Mouse (Mus musculus): ENCODE measurements around the gene Gm49398. TPM values are rescaled to one million over a fixed set of nuclear protein-coding genes. Genes with fewer than 3 reads are reported as not detected.

Gm49398 gene
- not detected in 2 replicates for polyA plus RNA-seq (2012)

GRCm38 (mm10) chr13:61288739-61289138 lies at the start of gene Gm49398:
Gene Gm49398 (minus strand): TSS chr13:61288839.
- Histone ChIP-seq H3K9me3 (ENCODE audit: control insufficient read depth, low read length) (peaks cover 2% of the 10 kb centered on the region; the same call in 1 of the 2 replicates), H3K27me3 (ENCODE audit: control insufficient read depth) (no peaks in the 10 kb centered on the region), H3K4me3 (replicated peaks) (no peak within 1 kb of the TSS), H3K36me3 (ENCODE audit: control insufficient read depth) (no peaks in the 10 kb centered on the region), H3K4me1 (ENCODE audit: control insufficient read depth) (no peaks in the 10 kb centered on the region)
- TF ChIP-seq TAL1 (IDR thresholded peaks at IDR 0.05; ENCODE audit: low read length) (no peak), GATA1 (IDR thresholded peaks at IDR 0.05; ENCODE audit: low read length) (no peak)

DNA sequence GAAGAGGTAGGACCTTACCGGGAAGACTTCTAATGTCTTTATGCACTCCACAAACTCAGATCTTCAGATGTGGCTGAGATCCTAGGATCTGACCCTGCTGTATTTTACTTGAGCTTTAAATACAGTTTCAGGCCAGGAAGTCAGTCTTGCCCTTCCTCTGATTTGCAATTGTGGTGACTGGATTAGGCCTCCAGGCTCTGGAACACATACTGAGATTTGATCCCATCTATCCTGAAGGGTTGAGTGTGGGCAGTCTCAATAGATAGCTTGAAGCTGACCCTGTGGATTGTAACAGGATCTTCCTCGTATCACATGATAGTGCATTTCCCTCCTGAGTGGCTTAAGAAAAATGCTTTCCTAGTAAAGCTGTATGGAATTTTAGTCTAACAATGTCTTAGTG lies 33.4 kb downstream of the Gm49398 start, which contains the start of gene Cts8:
TSS of gene Cts8 (minus strand) at position 101 of the 400 bp plus-strand sequence.
- H3K27me3 ChIP-seq (ENCODE audit: control insufficient read depth), result no peaks in the 10 kb centered on the region
- TF ChIP-seq GATA1 (IDR thresholded peaks at IDR 0.05; ENCODE audit: low read length) (no peak), TAL1 (IDR thresholded peaks at IDR 0.05; ENCODE audit: low read length) (no peak)
- no peaks in the 10 kb centered on the region for H3K4me1 ChIP-seq (ENCODE audit: control insufficient read depth)
- H3K4me3 ChIP-seq (replicated peaks), result no peak within 1 kb of the TSS
- H3K36me3 ChIP-seq (ENCODE audit: control insufficient read depth), result no peaks in the 10 kb centered on the region
- H3K9me3 ChIP-seq (ENCODE audit: control insufficient read depth, low read length), result peaks cover 14% of the 10 kb centered on the region

GRCm38 (mm10) chr13:61241076-61241947 lies 47.3 kb downstream of the Gm49398 start:
- no peaks in the 10 kb centered on the region for H3K27me3 ChIP-seq (ENCODE audit: control insufficient read depth)
- H3K4me3 ChIP-seq (replicated peaks), result no peak overlapping the region
- no peaks in the 10 kb centered on the region for H3K36me3 ChIP-seq (ENCODE audit: control insufficient read depth)
- no peaks in the 10 kb centered on the region for H3K4me1 ChIP-seq (ENCODE audit: control insufficient read depth)
- TF ChIP-seq TAL1 (IDR thresholded peaks at IDR 0.05; ENCODE audit: low read length) (no peak), GATA1 (IDR thresholded peaks at IDR 0.05; ENCODE audit: low read length) (no peak)
- no peaks in the 10 kb centered on the region for H3K9me3 ChIP-seq (ENCODE audit: control insufficient read depth, low read length)

- Histone ChIP-seq H3K36me3 (ENCODE audit: control insufficient read depth) (no peaks in the 10 kb centered on the region), H3K9me3 (ENCODE audit: control insufficient read depth, low read length) (peaks cover 5% of the 10 kb centered on the region; the same call in 1 of the 2 replicates), H3K4me3 (replicated peaks) (no peak within 1 kb of the TSS), H3K4me1 (ENCODE audit: control insufficient read depth) (no peaks in the 10 kb centered on the region), H3K27me3 (ENCODE audit: control insufficient read depth) (no peaks in the 10 kb centered on the region)
- TF ChIP-seq TAL1 (IDR thresholded peaks at IDR 0.05; ENCODE audit: low read length) (no peak), GATA1 (IDR thresholded peaks at IDR 0.05; ENCODE audit: low read length) (no peak)
Observed at GRCm38 (mm10) chr13:61203310-61203709, 85.3 kb downstream of the Gm49398 start, which contains the start of gene Cts6. Gene Cts6 (minus strand): TSS chr13:61203410.

Other genes starting within 250 kb of the Gm49398 start
- not detected in 2 replicates for gene Ctsq, start 248.2 kb downstream of the Gm49398 start, polyA plus RNA-seq (2012)
- gene Ctsr, start 124.6 kb downstream of the Gm49398 start, polyA plus RNA-seq (2012), result not detected in 2 replicates
- gene Cts6, start 85.4 kb downstream of the Gm49398 start, polyA plus RNA-seq (2012), result not detected in 2 replicates
- not detected in 2 replicates for gene Cts8, start 33.5 kb downstream of the Gm49398 start, polyA plus RNA-seq (2012)
- not detected in 2 replicates for gene Cts7, start 69.4 kb upstream of the Gm49398 start, polyA plus RNA-seq (2012)

All from erythroblast, embryonic 14.5 days (primary cell).